Mouse (Mus musculus): ENCODE data around the gene Gm7138.
"Not testable (repeated sequence)": the region's sequence is repeated elsewhere in the genome, so short reads cannot be mapped to it uniquely, and the experiment has no call there.

Gene Gm7138

DNA sequence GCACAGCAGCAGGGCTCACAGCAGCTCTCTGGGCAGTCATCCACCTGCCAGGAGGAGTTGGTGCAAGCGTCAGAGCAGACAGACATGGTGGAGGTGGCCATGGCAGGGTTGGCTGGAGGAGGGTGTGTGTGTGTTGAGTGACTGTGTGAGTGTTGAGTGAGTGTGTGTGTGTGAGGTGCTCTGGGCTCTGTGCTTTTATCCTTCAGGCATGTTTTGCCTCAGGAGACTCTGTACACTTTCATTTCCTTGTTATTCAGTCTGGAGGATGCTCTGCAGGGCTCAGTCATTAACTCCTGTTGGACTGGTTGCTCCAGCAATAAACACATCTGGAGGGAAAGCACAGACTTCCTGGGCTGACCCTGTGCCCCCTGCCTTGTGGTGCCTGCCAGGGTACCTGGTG lies 25.5 kb downstream of the Gm7138 start, which contains the start of gene Gm9736:
Gm9736 (minus strand) TSS at position 101 of the 400 bp plus-strand sequence.
- not testable (repeated sequence) for DNase-seq (ENCODE audit: extremely low read depth, insufficient read length, low spot score)

DNA sequence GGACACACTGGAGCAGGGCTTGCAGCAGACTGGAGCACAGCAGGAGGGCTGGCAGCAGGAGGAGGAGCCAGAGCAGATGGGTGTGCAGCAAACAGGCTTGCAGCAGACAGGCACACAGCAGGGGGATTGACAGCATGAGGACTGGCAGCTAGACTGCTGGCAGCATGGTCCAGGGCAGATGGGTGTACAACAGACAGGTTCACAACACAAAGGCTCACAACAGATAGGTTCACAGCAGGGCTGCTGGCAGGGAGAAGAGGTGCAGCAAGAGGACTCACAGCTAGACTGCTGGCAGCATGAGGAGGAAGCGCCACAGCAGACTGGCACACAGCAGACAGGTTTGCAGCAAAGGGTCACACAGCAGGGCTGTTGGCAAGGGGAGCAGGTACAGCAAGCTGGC lies 26.1 kb downstream of the Gm7138 start:
- DNase-seq (ENCODE audit: extremely low read depth, insufficient read length, low spot score), result not testable (repeated sequence)

DNA sequence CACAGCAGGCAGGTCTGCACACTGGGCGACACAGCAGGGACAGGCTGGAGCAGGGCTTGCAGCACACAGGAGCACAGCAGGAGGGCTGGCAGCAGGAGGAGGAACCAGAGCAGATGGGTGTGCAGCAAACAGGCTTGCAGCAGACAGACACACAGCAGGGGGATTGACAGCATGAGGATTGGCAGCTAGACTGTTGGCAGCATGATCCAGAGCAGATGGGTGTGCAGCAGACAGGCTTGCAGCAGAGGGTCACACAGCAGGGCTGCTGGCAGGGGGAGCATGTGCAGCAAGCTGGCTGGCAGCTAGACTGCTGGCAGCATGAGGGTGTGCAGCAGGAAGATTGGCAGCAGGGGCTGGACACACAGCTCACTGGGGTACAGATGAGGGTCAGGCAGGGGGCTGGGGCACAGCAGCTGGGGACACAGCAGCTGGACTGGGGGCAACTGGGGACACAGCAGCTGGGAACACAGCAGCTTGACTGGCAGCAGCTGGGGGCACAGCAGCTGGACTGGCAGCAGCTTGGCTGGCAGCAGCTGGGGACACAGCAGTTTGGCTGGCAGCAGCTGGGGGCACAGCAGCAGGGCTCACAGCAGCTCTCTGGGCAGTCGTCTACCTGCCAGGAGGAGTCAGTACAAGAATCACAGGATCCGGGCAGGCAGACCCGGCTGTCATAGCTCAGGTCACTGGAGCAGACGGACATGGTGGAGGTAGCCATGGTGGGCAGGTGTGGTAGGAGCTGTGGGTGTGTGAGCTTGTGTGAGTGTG lies 34.6 kb downstream of the Gm7138 start, which contains the start of gene Gm18596:
Gm18596 (minus strand) TSS at position 715 of the 765 bp plus-strand sequence.
- DNase-seq (ENCODE audit: extremely low read depth, insufficient read length, low spot score), result not testable (repeated sequence)

- DNase-seq (ENCODE audit: extremely low read depth, insufficient read length, low spot score), result no peak
These were observed 37.8 kb downstream of the Gm7138 start for GRCm38 (mm10) chr10:77738929-77739328.

DNA sequence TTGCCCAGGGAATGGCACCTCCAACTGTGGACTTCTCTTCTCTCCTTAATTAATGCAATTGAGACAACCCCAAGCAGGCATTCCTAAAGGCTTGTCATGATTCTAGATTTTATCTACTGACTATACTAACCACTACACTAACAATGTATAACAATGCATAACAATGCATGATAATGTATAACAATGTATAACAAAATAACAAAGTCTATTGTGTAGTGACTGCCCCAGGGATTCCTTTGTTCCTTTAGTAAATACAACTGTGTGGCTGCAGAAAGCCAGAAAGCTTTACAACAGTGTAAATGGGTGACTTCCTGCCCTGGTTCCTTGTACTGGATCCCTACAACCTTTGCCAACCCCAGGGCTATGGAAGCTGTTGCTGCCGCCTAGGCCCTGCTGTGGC lies 40.8 kb downstream of the Gm7138 start:
- no peak for DNase-seq (ENCODE audit: extremely low read depth, insufficient read length, low spot score)

GRCm38 (mm10) chr10:77729241-77729640 lies 47.5 kb downstream of the Gm7138 start:
- DNase-seq (ENCODE audit: extremely low read depth, insufficient read length, low spot score), result no peak

DNA sequence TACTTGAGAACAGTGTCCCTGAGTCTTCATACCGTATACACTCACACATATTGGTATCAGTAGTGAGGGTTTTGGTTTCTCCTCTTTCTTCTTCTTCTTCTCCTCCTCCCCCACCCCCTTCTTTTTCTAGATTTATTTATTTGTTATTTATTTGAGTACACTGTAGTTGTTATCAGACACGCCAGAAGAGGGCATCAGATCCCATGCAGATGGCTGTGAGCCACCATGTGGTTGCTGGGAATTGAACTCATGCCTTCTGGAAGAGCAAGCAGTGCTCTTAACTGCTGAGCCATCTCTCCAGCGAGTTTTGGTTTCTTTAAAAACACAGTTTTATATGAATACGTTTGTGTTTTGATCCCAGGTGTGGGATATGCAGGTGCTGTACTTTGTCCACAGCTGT lies 48.5 kb downstream of the Gm7138 start:
- DNase-seq (ENCODE audit: extremely low read depth, insufficient read length, low spot score), result no peak

Measured in 3134 (cell line).